Mouse (Mus musculus) kidney, embryonic 14.5 days (tissue): ENCODE data around the gene Olfr417. TPM values are rescaled to one million over a fixed set of nuclear protein-coding genes. Genes with fewer than 3 reads are reported as not detected.
"Not testable (repeated sequence)": the region's sequence is repeated elsewhere in the genome, so short reads cannot be mapped to it uniquely, and the experiment has no call there.

Experiments used
- ATAC-seq: fragments of 200-750 bp; cut with Nextera tagmentation; 2 replicates; pipeline ENCODE4 v1.8.0; 2017; ENCODE audit warnings: moderate number of reproducible peaks, mild to moderate bottlenecking, moderate TSS enrichment, moderate library complexity; ENCODE audit not compliant: low FRiP score, low TSS enrichment
- H3K27ac ChIP-seq: fragments of 300-500 bp; sonication (generic); 2 replicates; pipeline ENCODE4 v1.5.1; 2014; ENCODE audit warnings: low read depth, mild to moderate bottlenecking, low read length, moderate library complexity, mixed read lengths
- H3K27me3 ChIP-seq: fragments of 300-500 bp; sonication (generic); 2 replicates; pipeline ENCODE4 v1.6.1; 2014; ENCODE audit warnings: mild to moderate bottlenecking, low read length; ENCODE audit not compliant: control insufficient read depth, insufficient read depth
- H3K36me3 ChIP-seq: fragments of 300-500 bp; sonication (generic); 2 replicates; pipeline ENCODE4 v1.6.1; 2014; ENCODE audit warnings: low read length, mixed read lengths; ENCODE audit not compliant: control insufficient read depth, insufficient read depth
- H3K4me1 ChIP-seq: fragments of 300-500 bp; sonication (generic); 2 replicates; pipeline ENCODE4 v1.6.1; 2014; ENCODE audit warnings: low read length, mixed read lengths; ENCODE audit not compliant: control insufficient read depth, insufficient read depth
- H3K4me2 ChIP-seq: fragments of 300-500 bp; sonication (generic); replicated peaks from 2 replicates; pipeline ENCODE4 v1.6.1; 2014; ENCODE audit warnings: low read depth, mild to moderate bottlenecking, low read length
- H3K4me3 ChIP-seq: fragments of 300-500 bp; sonication (generic); 2 replicates; pipeline ENCODE4 v1.5.1; 2014; ENCODE audit warnings: mild to moderate bottlenecking, low read length
- H3K9ac ChIP-seq: fragments of 300-500 bp; sonication (generic); 2 replicates; pipeline ENCODE4 v1.6.1; 2014; ENCODE audit warnings: low read depth, mild to moderate bottlenecking, low read length, moderate library complexity
- H3K9me3 ChIP-seq: fragments of 300-500 bp; sonication (generic); 2 replicates; pipeline ENCODE4 v1.6.1; 2016; ENCODE audit warnings: low read length; ENCODE audit not compliant: control insufficient read depth
- WGBS: fragments of 180-500 bp; shearing (Covaris S2); extraction: QIAGEN DNeasy Blood & Tissue Kit; methylation state at CpG from one replicate; pipeline ENCODE4 v1.1.7; 2014; 5-methylcytosine and 5-hydroxymethylcytosine counted together
- polyA plus RNA-seq: library from polyadenylated mRNA; unstranded; fragments of >200 nt; fragmentation: Nextera tagmentation; extraction: Ambion mirVana; gene quantifications from 2 replicates; pipeline ENCODE4 v1.2.1, GENCODE M21; 2014

Gene Olfr417
- not detected in 2 replicates for polyA plus RNA-seq

- Histone ChIP-seq H3K36me3 (no peaks in the 10 kb centered on the region), H3K27me3 (no peaks in the 10 kb centered on the region), H3K4me3 (no peak within 1 kb of the TSS), H3K27ac (no peak within 1 kb of the TSS), H3K9me3 (no peaks in the 10 kb centered on the region), H3K9ac (no peak within 1 kb of the TSS), H3K4me2 (no peak within 1 kb of the TSS), H3K4me1 (no peaks in the 10 kb centered on the region)
- no peak for ATAC-seq
- WGBS = 62% methylated on average over 2 of the region's 2 CpGs
These were observed at the start of gene Olfr417 for GRCm38 (mm10) chr1:174364882-174365451. TSS of gene Olfr417 (plus strand) at chr1:174365122.

DNA sequence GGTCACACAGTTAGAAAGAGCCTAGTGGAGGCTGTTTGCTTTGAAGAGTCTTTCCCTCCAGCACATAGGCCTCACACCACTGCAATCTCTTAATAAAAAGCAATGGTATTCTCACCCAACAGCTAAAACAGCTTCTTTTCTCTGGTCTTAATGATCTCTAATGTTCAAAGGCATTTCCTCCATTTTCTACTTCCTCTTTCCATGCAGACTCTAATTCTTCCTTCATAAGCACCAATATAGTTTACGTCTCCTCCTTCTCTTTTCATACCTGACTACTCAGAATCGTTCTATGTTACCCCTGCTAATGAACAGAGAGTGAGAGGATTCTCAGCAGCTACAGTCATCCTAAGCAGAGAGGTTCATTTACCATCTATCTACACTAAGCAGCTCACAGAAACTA, 47.6 kb upstream of the Olfr417 start:
- no peaks in the 10 kb centered on the region for H3K27me3 ChIP-seq
- no peaks in the 10 kb centered on the region for H3K9me3 ChIP-seq
- H3K4me3 ChIP-seq = no peak overlapping the region
- no peak overlapping the region for H3K9ac ChIP-seq
- no peak for ATAC-seq
- no peaks in the 10 kb centered on the region for H3K36me3 ChIP-seq
- no peaks in the 10 kb centered on the region for H3K4me1 ChIP-seq
- H3K4me2 ChIP-seq = no peak overlapping the region
- H3K27ac ChIP-seq = no peak overlapping the region
- 74% methylated on average over 2 of the region's 2 CpGs for WGBS

- Histone ChIP-seq H3K27me3 (no peaks in the 10 kb centered on the region), H3K9ac (no peak within 1 kb of the TSS), H3K4me1 (no peaks in the 10 kb centered on the region), H3K4me3 (no peak within 1 kb of the TSS), H3K4me2 (no peak within 1 kb of the TSS), H3K9me3 (no peaks in the 10 kb centered on the region), H3K36me3 (no peaks in the 10 kb centered on the region), H3K27ac (no peak within 1 kb of the TSS)
- ATAC-seq = no peak
These were observed 34.7 kb upstream of the Olfr417 start, which contains the start of gene Mptx1 for GRCm38 (mm10) chr1:174330218-174330617. TSS of gene Mptx1 (plus strand) at chr1:174330518.

- not testable (repeated sequence) for H3K4me1 ChIP-seq, H3K9ac ChIP-seq, ATAC-seq, H3K4me2 ChIP-seq, H3K9me3 ChIP-seq, H3K27me3 ChIP-seq, H3K36me3 ChIP-seq, H3K27ac ChIP-seq, H3K4me3 ChIP-seq
- WGBS = 72% methylated on average over 1 of the region's 1 CpGs
These were observed 11.3 kb upstream of the Olfr417 start for GRCm38 (mm10) chr1:174353636-174354035.

- Histone ChIP-seq H3K9ac (no peak overlapping the region), H3K27ac (no peak overlapping the region), H3K27me3 (no peaks in the 10 kb centered on the region), H3K4me2 (no peak overlapping the region), H3K36me3 (no peaks in the 10 kb centered on the region), H3K4me3 (no peak overlapping the region), H3K4me1 (no peaks in the 10 kb centered on the region), H3K9me3 (no peaks in the 10 kb centered on the region)
- WGBS = 79% methylated on average over 5 of the region's 5 CpGs
- no peak for ATAC-seq
These were observed 10.3 kb upstream of the Olfr417 start for GRCm38 (mm10) chr1:174354640-174355039.

GRCm38 (mm10) chr1:174373799-174374198, 8.9 kb downstream of the Olfr417 start:
- Histone ChIP-seq H3K9ac (no peak overlapping the region), H3K4me2 (no peak overlapping the region), H3K36me3 (no peaks in the 10 kb centered on the region), H3K9me3 (no peaks in the 10 kb centered on the region), H3K4me3 (no peak overlapping the region), H3K27ac (no peak overlapping the region), H3K27me3 (no peaks in the 10 kb centered on the region), H3K4me1 (no peaks in the 10 kb centered on the region)
- ATAC-seq = no peak
- 92% methylated on average over 3 of the region's 3 CpGs for WGBS

DNA sequence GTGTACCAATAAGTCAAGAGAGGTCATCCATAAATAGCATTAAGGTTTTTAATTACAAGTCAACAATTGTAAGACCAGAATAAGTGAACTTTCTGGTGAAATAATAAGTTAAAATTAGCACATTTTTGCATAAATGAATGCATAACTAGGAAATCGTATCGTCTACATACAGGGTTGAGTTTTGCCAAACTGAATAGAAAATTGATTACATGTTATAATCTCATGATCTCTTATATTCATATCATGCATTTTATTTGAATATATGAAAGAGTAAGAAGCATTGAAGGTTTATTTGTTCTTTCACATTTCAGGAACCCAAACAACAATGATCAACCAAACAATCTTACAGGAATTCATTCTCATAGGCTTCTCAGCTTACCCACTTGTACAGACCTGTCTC, 25.8 kb downstream of the Olfr417 start, which contains the start of gene Olfr248:
Olfr248 (plus strand) TSS at position 301 of the 400 bp plus-strand sequence.
- no peaks in the 10 kb centered on the region for H3K36me3 ChIP-seq
- H3K4me2 ChIP-seq = no peak within 1 kb of the TSS
- H3K4me1 ChIP-seq = no peaks in the 10 kb centered on the region
- no peak within 1 kb of the TSS for H3K27ac ChIP-seq
- ATAC-seq = no peak
- no peak within 1 kb of the TSS for H3K4me3 ChIP-seq
- H3K27me3 ChIP-seq = no peaks in the 10 kb centered on the region
- H3K9ac ChIP-seq = no peak within 1 kb of the TSS
- no peaks in the 10 kb centered on the region for H3K9me3 ChIP-seq
- WGBS = 90% methylated on average over 2 of the region's 2 CpGs

DNA sequence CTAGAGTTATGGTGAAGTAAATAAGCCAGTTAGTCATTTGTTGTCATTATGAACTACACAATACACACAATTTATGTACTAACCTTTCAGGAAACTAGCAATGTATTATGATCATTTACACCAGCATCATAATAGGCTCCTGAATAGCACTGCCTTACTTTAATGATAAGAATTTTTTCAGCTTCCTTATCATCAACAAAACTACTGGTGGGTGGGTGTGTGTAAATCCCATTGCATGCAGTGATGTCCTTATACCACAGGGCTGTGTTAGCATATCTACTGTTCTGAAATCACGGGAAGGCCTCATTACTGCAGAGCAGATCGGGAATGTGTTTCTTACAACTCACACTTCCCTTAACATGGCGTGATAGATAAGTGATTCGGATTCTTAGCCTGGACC, 58.0 kb downstream of the Olfr417 start:
- no peaks in the 10 kb centered on the region for H3K9me3 ChIP-seq
- no peaks in the 10 kb centered on the region for H3K36me3 ChIP-seq
- H3K4me1 ChIP-seq = no peaks in the 10 kb centered on the region
- no peak overlapping the region for H3K4me3 ChIP-seq
- H3K4me2 ChIP-seq = no peak overlapping the region
- ATAC-seq = no peak
- no peak overlapping the region for H3K9ac ChIP-seq
- H3K27me3 ChIP-seq = no peaks in the 10 kb centered on the region
- H3K27ac ChIP-seq = no peak overlapping the region
- WGBS = 87% methylated on average over 4 of the region's 4 CpGs

GRCm38 (mm10) chr1:174423764-174424163, 58.8 kb downstream of the Olfr417 start, which contains the start of gene Olfr414:
TSS of gene Olfr414 (plus strand) at chr1:174424064.
- H3K27me3 ChIP-seq = no peaks in the 10 kb centered on the region
- no peaks in the 10 kb centered on the region for H3K36me3 ChIP-seq
- H3K9me3 ChIP-seq = no peaks in the 10 kb centered on the region
- no peak within 1 kb of the TSS for H3K9ac ChIP-seq
- no peak within 1 kb of the TSS for H3K4me2 ChIP-seq
- WGBS = 81% methylated on average over 1 of the region's 1 CpGs
- no peak for ATAC-seq
- H3K27ac ChIP-seq = no peak within 1 kb of the TSS
- H3K4me1 ChIP-seq = no peaks in the 10 kb centered on the region
- H3K4me3 ChIP-seq = no peak within 1 kb of the TSS
